Mouse (Mus musculus) testis, postnatal 14 days (tissue): ENCODE results near the gene Cdca8.

Experiments
- DNase-seq: peaks from one replicate; pipeline ENCODE4 v3.0.0; 2021; ENCODE audit warnings: low spot score

The Cdca8 gene

DNA sequence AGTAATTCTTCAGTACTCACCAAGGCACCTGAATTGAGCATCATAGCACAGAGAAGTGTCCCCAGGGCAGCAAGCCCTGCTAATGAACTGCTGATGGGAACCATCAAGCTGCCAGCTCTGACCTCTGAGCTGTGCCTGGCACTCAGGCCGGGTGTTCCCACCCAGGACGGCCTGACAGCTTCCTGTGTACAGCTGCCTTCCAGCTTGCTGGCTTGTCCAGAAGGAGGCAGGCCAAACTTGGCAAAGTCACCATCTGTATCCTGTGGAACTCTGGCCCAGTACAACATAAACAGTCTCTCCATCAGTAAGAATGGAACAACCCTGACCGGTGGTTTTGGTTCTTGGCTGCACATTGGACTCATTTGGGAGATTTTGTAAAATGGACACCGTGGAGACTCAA lies 14.4 kb upstream of the Cdca8 start:
- no peak for DNase-seq

GRCm38 (mm10) chr4:124951036-124951433 lies 11.9 kb upstream of the Cdca8 start:
- DNase-seq = no peak

GRCm38 (mm10) chr4:124950181-124951035 lies 11.3 kb upstream of the Cdca8 start:
- no peak for DNase-seq

DNA sequence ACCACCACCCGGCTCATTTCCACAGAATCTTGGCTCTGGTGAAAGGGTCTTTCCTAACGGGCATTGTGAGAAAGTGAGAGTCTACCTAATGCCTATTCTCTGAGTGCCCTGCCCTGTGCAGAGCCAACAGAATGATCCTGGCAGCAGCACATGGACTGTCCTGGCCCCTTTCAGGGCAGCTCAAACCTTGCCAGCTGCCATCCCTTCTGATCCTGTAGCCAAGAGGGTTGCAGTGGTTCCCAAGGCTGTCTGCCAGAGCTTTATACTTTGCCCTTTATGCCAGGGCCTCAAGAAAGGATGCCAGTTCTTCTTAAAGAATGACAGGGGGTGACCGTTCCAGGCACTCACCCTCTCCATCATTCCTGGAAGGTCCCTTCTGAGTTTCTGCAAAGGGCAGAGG lies 10.4 kb upstream of the Cdca8 start:
- DNase-seq = no peak

DNA sequence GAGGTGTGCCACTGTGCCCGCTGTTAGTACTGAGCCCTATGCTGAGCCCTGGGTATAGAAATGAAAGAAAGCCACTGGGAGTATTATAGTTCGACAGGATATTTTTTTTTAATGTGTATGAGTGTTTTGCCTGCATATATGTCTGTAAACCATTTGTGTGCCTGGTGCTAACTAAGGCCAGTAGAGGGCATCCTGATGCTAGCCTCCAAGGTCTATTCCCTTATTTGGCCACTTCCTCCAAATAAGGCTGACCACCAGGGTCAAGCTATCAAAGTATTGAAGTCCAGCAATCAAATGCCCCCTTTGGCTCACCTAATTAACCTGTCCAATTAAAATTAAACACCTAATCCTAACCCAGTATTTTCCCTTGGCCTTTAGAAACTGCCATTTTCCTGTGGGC lies 5.8 kb upstream of the Cdca8 start:
- no peak for DNase-seq

DNA sequence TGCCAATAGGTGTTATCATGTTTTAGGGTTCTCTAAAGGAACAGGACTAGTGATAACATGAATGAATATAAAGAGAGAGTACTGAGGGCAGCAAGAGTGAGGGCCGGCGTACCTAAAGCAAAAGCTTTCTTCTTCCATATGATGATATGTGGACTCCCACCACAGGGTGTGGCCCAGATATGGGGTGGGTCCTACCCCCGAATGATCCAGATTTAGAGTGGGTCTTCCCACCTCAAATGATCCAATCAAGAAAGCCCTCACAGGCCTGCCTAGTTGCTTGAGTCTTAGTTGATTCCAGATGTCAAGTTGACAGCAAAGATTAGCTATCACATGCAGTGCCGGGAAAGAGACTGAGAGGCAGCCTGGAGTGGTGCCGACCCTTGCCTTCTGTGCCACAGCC lies 4.7 kb upstream of the Cdca8 start:
- DNase-seq = no peak

GRCm38 (mm10) chr4:124943022-124943421 lies 3.9 kb upstream of the Cdca8 start:
- no peak for DNase-seq

- peak; percentile 96 for DNase-seq
These were observed 2.3 kb downstream of the Cdca8 start, which contains the start of gene 9930104L06Rik for GRCm38 (mm10) chr4:124936613-124937471. TSS of gene 9930104L06Rik (plus strand) at chr4:124937048.

- no peak for DNase-seq
These were observed 11.0 kb downstream of the Cdca8 start for GRCm38 (mm10) chr4:124928102-124928501.

DNA sequence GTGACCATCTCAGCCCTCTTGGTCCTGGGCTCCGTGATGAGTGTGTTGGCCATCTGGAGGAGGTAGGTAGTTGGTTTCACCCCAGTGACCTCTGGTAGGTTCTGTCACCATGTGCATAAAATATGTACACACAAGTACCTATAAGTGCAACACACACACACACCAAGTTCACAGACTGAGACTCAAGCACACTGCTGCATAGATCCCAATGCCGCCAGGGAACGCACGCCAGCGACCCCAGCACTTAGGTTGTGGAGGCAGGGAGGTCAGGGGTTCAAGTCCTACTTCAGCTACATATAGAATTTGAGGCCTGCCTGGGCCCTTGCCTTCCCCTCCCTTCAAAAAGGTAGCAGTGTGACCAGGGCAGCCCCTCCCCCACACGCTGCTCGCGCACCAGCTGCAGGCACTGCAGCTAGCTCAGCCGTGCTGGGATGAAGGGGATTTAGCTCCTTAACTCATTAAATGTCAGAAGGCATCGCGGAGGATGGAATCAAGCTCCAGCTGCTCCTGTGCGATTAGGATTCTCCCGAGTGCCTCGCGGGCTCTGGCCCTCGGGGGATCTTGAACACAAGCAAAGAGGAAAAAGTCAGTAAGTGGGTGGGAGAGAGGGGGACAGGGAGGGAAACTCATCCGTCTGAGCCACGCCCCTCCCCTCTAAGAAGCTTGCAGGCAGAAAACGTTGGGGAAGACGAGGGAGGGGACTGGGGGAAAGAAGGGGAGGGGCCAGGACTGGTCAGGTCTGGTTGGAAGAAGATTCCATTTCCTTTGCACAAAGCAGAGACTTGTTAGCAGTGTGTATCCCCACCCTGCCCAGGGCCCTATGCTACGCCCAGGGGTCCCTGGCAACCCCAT lies 32.9 kb downstream of the Cdca8 start:
- DNase-seq = peak; percentile 56

- no peak for DNase-seq
These were observed 33.7 kb downstream of the Cdca8 start for GRCm38 (mm10) chr4:124905417-124905816.

- no peak for DNase-seq
These were observed 39.2 kb downstream of the Cdca8 start for GRCm38 (mm10) chr4:124899906-124900305.

DNA sequence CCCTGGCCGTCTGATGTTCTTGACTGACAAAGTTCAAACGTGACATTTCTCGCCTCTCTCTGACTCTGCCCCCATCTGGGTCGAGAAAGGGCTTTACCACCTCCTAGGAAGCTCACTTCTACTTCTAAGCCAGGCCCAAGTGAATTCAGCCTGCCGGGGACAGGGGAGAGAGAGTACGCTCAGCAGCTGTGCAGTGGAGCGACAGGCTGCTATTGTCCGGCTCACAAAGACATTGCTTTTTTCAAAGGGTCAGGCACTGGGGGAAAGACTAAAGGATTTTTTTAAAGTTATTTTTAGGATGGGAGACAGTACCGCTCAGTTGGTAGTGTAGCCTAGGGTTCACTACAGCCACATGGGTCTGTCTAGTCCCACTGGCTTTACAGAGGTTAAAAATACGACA lies 40.7 kb downstream of the Cdca8 start:
- DNase-seq = no peak

- no peak for DNase-seq
These were observed 44.3 kb downstream of the Cdca8 start for GRCm38 (mm10) chr4:124894508-124895428.

- no peak for DNase-seq
These were observed 45.3 kb downstream of the Cdca8 start for GRCm38 (mm10) chr4:124893769-124894168.

GRCm38 (mm10) chr4:124890831-124891230 lies 48.3 kb downstream of the Cdca8 start:
- no peak for DNase-seq

DNA sequence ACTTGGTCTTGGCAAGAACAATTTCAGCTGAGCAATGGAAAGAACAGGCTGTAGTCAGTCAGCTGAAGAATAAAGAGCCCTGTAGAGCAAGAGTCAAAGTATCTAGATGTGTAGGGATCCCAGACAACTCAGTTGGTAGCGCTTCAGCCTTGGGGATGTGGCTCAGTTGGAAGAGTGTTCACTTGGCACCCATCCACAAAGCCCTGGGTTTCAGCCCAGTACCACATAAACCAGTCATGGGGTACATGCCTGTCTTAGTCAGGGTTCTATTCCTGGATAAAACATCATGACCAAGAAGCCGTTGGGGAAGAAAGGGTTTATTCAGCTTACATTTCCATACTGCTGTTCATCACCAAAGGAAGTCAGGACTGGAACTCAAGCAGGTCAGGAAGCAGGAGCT lies 49.2 kb downstream of the Cdca8 start:
- DNase-seq = no peak

DNA sequence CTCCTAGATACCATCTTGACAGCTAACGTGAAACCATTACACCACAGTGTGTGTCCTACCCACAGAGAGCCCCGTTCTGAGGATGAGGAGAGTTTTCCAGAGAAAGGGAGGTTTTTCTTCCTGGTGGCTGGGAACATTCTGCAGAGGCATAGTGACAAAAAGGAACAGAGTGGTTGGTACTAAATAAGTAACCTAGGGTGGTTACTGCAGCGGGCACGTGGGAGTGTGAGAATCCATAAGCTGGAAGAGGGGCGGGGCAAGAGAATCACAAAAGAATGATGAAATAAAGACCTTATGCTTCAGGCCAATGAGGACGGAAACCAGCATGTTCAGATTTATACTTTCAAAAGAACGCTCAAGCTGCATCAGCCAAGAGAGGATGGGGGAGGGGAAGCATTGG lies 50.4 kb downstream of the Cdca8 start:
- no peak for DNase-seq

- no peak for DNase-seq
These were observed 56.9 kb downstream of the Cdca8 start for GRCm38 (mm10) chr4:124882151-124882729.

DNA sequence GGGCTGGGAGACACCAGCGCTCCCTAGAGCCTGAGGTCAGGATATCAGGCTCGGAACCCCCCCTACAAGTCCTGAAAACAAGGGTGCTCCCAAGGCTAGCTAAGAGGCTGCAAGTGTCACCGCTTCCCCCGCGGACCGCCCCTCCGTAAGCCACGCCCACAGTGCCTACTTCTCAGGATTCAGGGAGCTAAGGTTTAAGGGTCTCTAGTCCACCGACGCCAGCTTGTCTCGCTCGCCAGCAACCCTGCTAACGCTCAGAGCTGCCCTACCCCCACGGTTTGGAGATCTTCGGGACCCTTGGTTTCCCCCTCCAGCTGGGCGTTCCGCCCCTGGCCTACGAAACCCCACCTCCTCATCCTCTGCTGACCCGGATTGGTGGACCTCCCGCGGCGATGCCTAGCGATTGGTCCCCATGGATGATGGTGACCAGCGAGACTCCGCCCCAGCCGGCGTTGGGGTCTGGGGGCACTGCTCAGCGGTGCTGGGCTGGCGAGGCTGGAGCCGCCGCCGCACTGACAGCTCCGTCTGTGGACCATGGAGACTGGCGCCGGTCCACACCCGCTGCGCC lies 57.7 kb downstream of the Cdca8 start:
- DNase-seq = peak; percentile 61
